Mouse (Mus musculus) liver, embryonic 14.5 days (tissue): ENCODE results near the gene Cdk8. TPM values are rescaled to one million over a fixed set of nuclear protein-coding genes. Genes with fewer than 3 reads are reported as not detected.

Source experiments
- ATAC-seq: fragments of 200-750 bp; cut with Nextera tagmentation; 2 replicates; pipeline ENCODE4 v1.8.0; 2017; ENCODE audit warnings: moderate number of reproducible peaks, mild to moderate bottlenecking, moderate library complexity; ENCODE audit not compliant: insufficient read depth
- DNase-seq, 3 experiments: peaks; one replicate each; pipeline ENCODE4 v3.0.0-alpha.2; 2012 to 2013; ENCODE audit warnings: low read depth in 3 of 3, low spot score in 3 of 3
- H3K27ac ChIP-seq: fragments of 300-500 bp; sonication (generic); 2 replicates; pipeline ENCODE4 v1.5.1; 2014; ENCODE audit warnings: moderate library complexity, mild to moderate bottlenecking, control low read depth, inconsistent platforms
- H3K27me3 ChIP-seq: fragments of 300-500 bp; sonication (generic); 2 replicates; pipeline ENCODE4 v1.6.1; 2014; ENCODE audit warnings: mild to moderate bottlenecking, low read length, moderate library complexity; ENCODE audit not compliant: control insufficient read depth, insufficient read depth
- H3K36me3 ChIP-seq: fragments of 300-500 bp; sonication (generic); replicated peaks from 2 replicates; pipeline ENCODE4 v1.6.1; 2014; ENCODE audit warnings: low read depth; ENCODE audit not compliant: control insufficient read depth, insufficient read depth
- H3K4me1 ChIP-seq, 2 experiments: fragments of 200-500 bp in 1 of 2; fragments of 300-500 bp in 1 of 2; sonication (generic) in 1 of 2; replicated peaks; 2 replicates each; pipeline ENCODE4 v1.6.1; 2012 to 2014; ENCODE audit warnings: antibody characterized with exemption in 1 of 2, inconsistent platforms in 1 of 2, low read length in 1 of 2; ENCODE audit not compliant: control insufficient read depth in 2 of 2, insufficient read depth in 2 of 2
- H3K4me2 ChIP-seq: fragments of 300-500 bp; sonication (generic); 2 replicates; pipeline ENCODE4 v1.6.1; 2014; ENCODE audit warnings: low read depth, mild to moderate bottlenecking, control low read depth, moderate library complexity
- H3K4me3 ChIP-seq, 2 experiments: fragments of 200-500 bp in 1 of 2; fragments of 300-500 bp in 1 of 2; sonication (generic) in 1 of 2; 2 replicates each; pipeline ENCODE4 v1.5.1; 2012 to 2014; ENCODE audit warnings: low read depth in 2 of 2, low read length in 2 of 2, mild to moderate bottlenecking in 2 of 2, control low read depth in 1 of 2, inconsistent platforms in 1 of 2, moderate library complexity in 1 of 2; ENCODE audit not compliant: insufficient read depth in 1 of 2
- H3K9ac ChIP-seq: fragments of 300-500 bp; sonication (generic); replicated peaks from 2 replicates; pipeline ENCODE4 v1.6.1; 2014; ENCODE audit warnings: mild to moderate bottlenecking, control low read depth, moderate library complexity
- H3K9me3 ChIP-seq: fragments of 300-500 bp; sonication (generic); 2 replicates; pipeline ENCODE4 v1.6.1; 2016; ENCODE audit warnings: low read length, mixed read lengths; ENCODE audit not compliant: control insufficient read depth
- CTCF ChIP-seq: IDR thresholded peaks from 2 replicates; pipeline ENCODE4 v1.5.1; 2016; ENCODE audit warnings: antibody characterized with exemption, low read depth, control low read depth
- EP300 ChIP-seq: IDR thresholded peaks from 2 replicates; pipeline ENCODE4 v1.6.1; 2016; ENCODE audit warnings: antibody characterized with exemption, low read depth
- WGBS: fragments of 180-500 bp; shearing (Covaris S2); extraction: QIAGEN DNeasy Blood & Tissue Kit; methylation state at CpG from one replicate; pipeline ENCODE4 v1.1.7; 2014; ENCODE audit not compliant: insufficient replicate concordance; 5-methylcytosine and 5-hydroxymethylcytosine counted together
- polyA plus RNA-seq, 2 experiments: library from polyadenylated mRNA; depleted of rRNA in 1 of 2; stranded (reverse) in 1 of 2; unstranded in 1 of 2; fragments of >200 nt; fragmentation: Nextera tagmentation in 1 of 2; extraction: Ambion mirVana in 1 of 2; gene quantifications; 2 replicates each; pipeline versions ENCODE4 v1.2.1 to v1.2.3; 2012 to 2014

Cdk8 gene
- polyA plus RNA-seq, 2 experiments, result 25.8 to 42.5 TPM

GRCm38 (mm10) chr5:146291560-146291959 lies 60.5 kb downstream of the Cdk8 start:
- no peaks in the 10 kb centered on the region for H3K4me1 ChIP-seq
- H3K27me3 ChIP-seq, result no peaks in the 10 kb centered on the region
- H3K9ac ChIP-seq, result no peak overlapping the region
- H3K4me3 ChIP-seq, result no peak overlapping the region
- no peaks in the 10 kb centered on the region for H3K9me3 ChIP-seq
- no peak for TF ChIP-seq EP300
- no peak for TF ChIP-seq CTCF
- no peak overlapping the region for H3K27ac ChIP-seq
- peaks cover 34% of the 10 kb centered on the region for H3K36me3 ChIP-seq
- ATAC-seq (no peak), DNase-seq (no peak)
- no peak overlapping the region for H3K4me2 ChIP-seq
- WGBS, result 86% methylated on average over 5 of the region's 5 CpGs

GRCm38 (mm10) chr5:146292896-146293680 lies 62.1 kb downstream of the Cdk8 start:
- Histone ChIP-seq H3K4me3 (no peak overlapping the region), H3K27ac (no peak overlapping the region), H3K4me2 (no peak overlapping the region), H3K36me3 (peaks cover 35% of the 10 kb centered on the region), H3K9me3 (no peaks in the 10 kb centered on the region), H3K27me3 (no peaks in the 10 kb centered on the region), H3K4me1 (no peaks in the 10 kb centered on the region), H3K9ac (no peak overlapping the region)
- TF ChIP-seq EP300, result no peak
- TF ChIP-seq CTCF, result no peak
- 80% methylated on average over 5 of the region's 5 CpGs for WGBS
- no peak for DNase-seq
- no peak for ATAC-seq

DNA sequence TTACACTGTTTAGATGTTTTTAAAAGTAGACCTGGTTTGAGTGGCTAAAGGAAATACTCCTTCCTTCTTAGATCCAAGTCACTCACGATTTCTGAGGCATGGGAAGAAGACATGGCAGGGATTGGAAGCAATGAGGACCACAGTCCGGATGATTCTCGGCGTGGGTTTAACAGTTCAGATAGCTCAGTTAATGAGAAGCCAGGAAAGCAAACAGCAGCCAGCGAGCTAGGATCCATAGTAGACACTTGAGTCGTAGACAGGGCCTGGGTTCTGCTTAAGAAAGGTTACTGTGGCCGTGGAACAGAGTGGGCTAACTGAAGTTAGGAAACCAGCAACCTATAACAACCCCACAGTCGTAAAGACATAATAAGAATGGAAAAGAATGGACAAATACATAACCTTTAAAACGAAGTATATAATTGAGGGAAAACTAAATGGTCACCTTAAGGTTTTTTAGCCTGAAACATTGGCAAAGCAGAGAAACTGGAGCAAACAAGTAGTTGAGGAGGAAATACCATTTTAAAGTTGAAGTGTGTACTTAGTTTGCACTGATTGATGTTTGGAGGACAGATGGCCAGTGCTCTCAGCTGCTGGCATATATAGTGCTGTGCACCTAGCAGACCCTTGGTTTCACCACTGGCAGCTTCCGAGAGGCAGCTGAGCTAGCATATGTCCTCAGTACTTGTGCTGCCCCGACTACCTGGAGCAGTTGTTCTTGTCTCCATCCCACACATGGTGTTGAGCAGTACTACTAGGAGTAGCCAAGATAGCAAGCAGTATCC lies 63.1 kb downstream of the Cdk8 start:
- H3K9me3 ChIP-seq, result no peaks in the 10 kb centered on the region
- H3K4me2 ChIP-seq, result no peak overlapping the region
- H3K9ac ChIP-seq, result no peak overlapping the region
- peaks cover 43% of the 10 kb centered on the region for H3K36me3 ChIP-seq
- DNase-seq (no peak), ATAC-seq (no peak)
- WGBS, result 81% methylated on average over 11 of the region's 11 CpGs
- H3K27me3 ChIP-seq, result no peaks in the 10 kb centered on the region
- TF ChIP-seq CTCF (no peak), EP300 (no peak)
- no peaks in the 10 kb centered on the region for H3K4me1 ChIP-seq
- H3K4me3 ChIP-seq, result no peak overlapping the region
- no peak overlapping the region for H3K27ac ChIP-seq

DNA sequence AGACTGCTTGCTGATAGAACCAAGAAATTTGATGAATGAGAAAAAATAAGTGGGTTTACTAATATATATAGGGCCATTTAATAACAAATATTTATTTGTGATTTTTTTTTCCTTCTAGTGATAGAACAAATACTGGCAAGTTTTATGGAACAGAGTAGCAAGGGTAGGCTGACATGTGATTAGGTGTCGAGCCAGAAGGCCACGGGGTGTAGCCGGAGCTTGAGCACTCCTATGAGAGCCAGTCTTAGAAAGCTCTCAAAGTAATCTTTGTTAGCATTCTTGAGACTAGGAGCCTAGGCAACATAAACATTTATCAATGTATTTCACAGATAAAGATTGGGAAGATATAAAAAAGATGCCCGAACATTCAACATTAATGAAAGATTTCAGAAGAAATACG lies 63.8 kb downstream of the Cdk8 start:
- H3K9me3 ChIP-seq, result no peaks in the 10 kb centered on the region
- no peak for TF ChIP-seq EP300
- no peak for TF ChIP-seq CTCF
- no peak for DNase-seq
- H3K27me3 ChIP-seq, result no peaks in the 10 kb centered on the region
- H3K27ac ChIP-seq, result no peak overlapping the region
- no peak overlapping the region for H3K9ac ChIP-seq
- WGBS, result 93% methylated on average over 5 of the region's 5 CpGs
- ATAC-seq, result no peak
- H3K4me1 ChIP-seq, result no peaks in the 10 kb centered on the region
- peaks cover 50% of the 10 kb centered on the region for H3K36me3 ChIP-seq
- no peak overlapping the region for H3K4me2 ChIP-seq
- H3K4me3 ChIP-seq, result no peak overlapping the region
